Mouse (Mus musculus) limb, embryonic 15.5 days (tissue): ENCODE results near the gene C4b. TPM values are rescaled to one million over a fixed set of nuclear protein-coding genes. Genes with fewer than 3 reads are reported as not detected.
"Not testable (repeated sequence)": the region's sequence is repeated elsewhere in the genome, so short reads cannot be mapped to it uniquely, and the experiment has no call there.

Experiments
- ATAC-seq: fragments of 200-750 bp; cut with Nextera tagmentation; 2 replicates; pipeline ENCODE4 v1.8.0; 2017; ENCODE audit warnings: low read depth, moderate TSS enrichment; ENCODE audit not compliant: insufficient number of reproducible peaks, low FRiP score, low TSS enrichment
- H3K27ac ChIP-seq: fragments of 300-500 bp; sonication (generic); 2 replicates; pipeline ENCODE4 v1.5.1; 2015; ENCODE audit warnings: moderate library complexity, mild to moderate bottlenecking, inconsistent platforms
- H3K27me3 ChIP-seq: fragments of 300-500 bp; sonication (generic); 2 replicates; pipeline ENCODE4 v1.6.1; 2015; ENCODE audit warnings: inconsistent platforms
- H3K36me3 ChIP-seq: fragments of 300-500 bp; sonication (generic); 2 replicates; pipeline ENCODE4 v1.6.1; 2015; ENCODE audit warnings: inconsistent platforms
- H3K4me1 ChIP-seq: fragments of 300-500 bp; sonication (generic); 2 replicates; pipeline ENCODE4 v1.6.1; 2015; ENCODE audit warnings: inconsistent platforms
- H3K4me2 ChIP-seq: fragments of 300-500 bp; sonication (generic); 2 replicates; pipeline ENCODE4 v1.6.1; 2015; ENCODE audit warnings: mild to moderate bottlenecking, inconsistent platforms
- H3K4me3 ChIP-seq: fragments of 300-500 bp; sonication (generic); 2 replicates; pipeline ENCODE4 v1.5.1; 2015; ENCODE audit warnings: mild to moderate bottlenecking, inconsistent platforms
- H3K9ac ChIP-seq: fragments of 300-500 bp; sonication (generic); 2 replicates; pipeline ENCODE4 v1.6.1; 2015; ENCODE audit warnings: inconsistent platforms
- H3K9me3 ChIP-seq: fragments of 300-500 bp; sonication (generic); 2 replicates; pipeline ENCODE4 v1.6.1; 2016; ENCODE audit warnings: inconsistent platforms
- WGBS: fragments of 180-500 bp; shearing (Covaris S2); methylation state at CpG from one replicate; pipeline ENCODE4 v1.1.7; 2015; 5-methylcytosine and 5-hydroxymethylcytosine counted together
- polyA plus RNA-seq: library from polyadenylated mRNA; unstranded; fragments of >200 nt; fragmentation: Nextera tagmentation; extraction: Ambion mirVana; gene quantifications from 2 replicates; pipeline ENCODE4 v1.2.1, GENCODE M21; 2015

C4b gene
- polyA plus RNA-seq: 1.5 and 3.3 TPM in 2 replicates

DNA sequence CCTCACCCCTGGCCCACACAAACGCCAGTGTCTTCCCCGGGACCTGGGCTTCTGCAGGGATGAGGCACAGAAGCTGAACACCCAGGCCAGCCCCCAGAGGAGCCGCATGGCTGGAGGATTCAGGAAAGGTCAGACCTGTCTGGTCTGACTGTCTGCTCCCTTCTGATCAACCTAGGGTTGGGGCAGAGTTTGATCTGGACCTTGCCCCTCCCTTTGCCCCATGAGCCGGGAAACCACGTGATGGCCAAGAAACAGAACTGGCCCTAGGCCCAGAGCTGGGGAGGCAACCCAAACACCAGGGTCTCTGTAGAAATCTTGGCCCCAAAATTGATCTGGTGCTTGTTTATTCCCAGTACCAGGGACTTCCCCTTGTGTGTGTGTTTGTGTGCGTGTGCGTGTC lies at the start of gene C4b:
Gene C4b, minus strand, starts transcription at position 164 of the 400 bp plus-strand sequence.
- Histone ChIP-seq H3K9ac (no peak within 1 kb of the TSS), H3K27ac (no peak within 1 kb of the TSS), H3K27me3 (no peaks in the 10 kb centered on the region), H3K4me1 (no peaks in the 10 kb centered on the region), H3K36me3 (no peaks in the 10 kb centered on the region), H3K4me2 (no peak within 1 kb of the TSS), H3K9me3 (no peaks in the 10 kb centered on the region; the same call in 1 of the 2 replicates), H3K4me3 (no peak within 1 kb of the TSS)
- no peak for ATAC-seq
- 82% methylated on average over 7 of the region's 7 CpGs for WGBS

DNA sequence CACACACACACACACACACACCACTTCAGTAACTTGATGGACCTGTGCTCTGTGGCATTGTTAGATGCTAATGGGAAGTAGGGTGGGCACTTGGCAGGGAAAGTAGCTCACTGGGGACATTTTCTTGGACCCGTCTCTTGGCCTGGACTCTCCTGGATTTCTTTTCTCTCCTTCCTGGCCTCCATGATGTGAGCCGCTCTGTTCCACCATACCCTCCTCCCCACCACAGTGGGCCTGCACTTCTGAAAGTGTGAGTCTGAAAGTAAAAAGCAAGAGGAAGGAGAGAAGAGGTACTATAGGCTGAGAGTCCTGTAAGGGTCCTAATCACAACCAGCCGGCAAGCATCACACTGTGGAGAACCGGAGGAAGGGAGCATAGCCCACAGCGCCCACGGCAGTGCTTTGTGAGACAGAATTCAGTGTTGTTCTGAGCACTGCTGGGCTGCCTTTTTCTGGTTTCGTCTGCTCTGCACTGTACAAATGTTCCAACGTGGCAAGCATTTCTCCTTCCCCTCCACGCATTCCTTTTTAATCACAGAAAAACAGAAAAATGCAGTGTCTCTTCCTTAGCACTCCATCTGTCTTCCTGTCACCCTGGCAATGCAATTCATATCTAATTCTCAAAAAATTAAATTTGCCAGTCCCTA lies 34.1 kb upstream of the C4b start:
- H3K9me3 ChIP-seq: peaks cover 10% of the 10 kb centered on the region; the same call in 1 of the 2 replicates
- H3K9ac ChIP-seq: no peak overlapping the region
- no peak overlapping the region for H3K27ac ChIP-seq
- no peaks in the 10 kb centered on the region for H3K27me3 ChIP-seq
- no peaks in the 10 kb centered on the region for H3K36me3 ChIP-seq
- no peaks in the 10 kb centered on the region for H3K4me1 ChIP-seq
- no peak for ATAC-seq
- H3K4me3 ChIP-seq: no peak overlapping the region
- 63% methylated on average over 9 of the region's 9 CpGs for WGBS
- no peak overlapping the region for H3K4me2 ChIP-seq

DNA sequence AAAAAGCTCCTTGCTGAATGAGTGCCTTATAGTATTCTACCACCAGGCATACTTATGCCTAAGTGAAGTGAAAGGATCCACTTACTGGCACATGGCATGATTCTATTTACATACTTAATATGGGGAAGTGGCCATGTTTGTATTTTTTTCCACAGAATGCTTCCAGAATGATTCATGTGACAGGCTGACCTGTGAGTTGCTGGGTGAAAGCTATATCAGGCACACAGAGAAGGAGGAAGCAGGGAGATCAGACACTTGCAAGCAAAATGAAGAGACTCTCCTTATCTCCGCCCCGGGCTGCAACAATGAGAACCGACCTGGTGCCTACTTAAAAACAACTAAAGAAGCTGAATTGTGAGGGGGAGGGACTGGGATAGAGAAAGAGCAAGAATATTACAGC lies 17.8 kb upstream of the C4b start:
- ATAC-seq: no peak
- Histone ChIP-seq H3K27me3 (no peaks in the 10 kb centered on the region), H3K4me1 (no peaks in the 10 kb centered on the region), H3K27ac (no peak overlapping the region), H3K4me3 (no peak overlapping the region), H3K9me3 (no peaks in the 10 kb centered on the region), H3K36me3 (no peaks in the 10 kb centered on the region), H3K4me2 (no peak overlapping the region), H3K9ac (no peak overlapping the region)
- 81% methylated on average over 3 of the region's 3 CpGs for WGBS

DNA sequence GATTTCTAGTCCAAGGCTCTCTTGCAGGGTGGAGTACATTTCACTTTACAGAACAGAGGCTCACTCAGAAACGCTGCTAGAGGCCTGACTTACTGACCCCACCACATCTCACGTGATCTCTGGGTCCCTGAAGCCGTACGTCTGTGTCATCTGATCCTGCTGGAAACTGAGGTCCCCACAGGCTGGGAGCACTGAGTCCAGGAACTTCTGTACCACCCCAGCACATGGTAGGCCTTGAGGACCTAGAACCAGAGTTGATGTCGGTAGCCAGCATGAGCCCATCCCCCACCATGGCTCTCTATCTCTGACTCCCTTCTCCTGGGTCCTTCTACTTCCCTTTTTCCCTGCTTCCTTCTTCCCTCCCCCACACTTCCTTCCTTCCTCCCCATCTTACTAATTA lies 2.8 kb upstream of the C4b start:
- H3K4me3 ChIP-seq: no peak overlapping the region
- H3K36me3 ChIP-seq: no peaks in the 10 kb centered on the region
- H3K27ac ChIP-seq: no peak overlapping the region
- no peaks in the 10 kb centered on the region for H3K4me1 ChIP-seq
- no peak for ATAC-seq
- no peak overlapping the region for H3K4me2 ChIP-seq
- H3K27me3 ChIP-seq: no peaks in the 10 kb centered on the region
- H3K9ac ChIP-seq: no peak overlapping the region
- H3K9me3 ChIP-seq: no peaks in the 10 kb centered on the region; the same call in 1 of the 2 replicates
- 65% methylated on average over 5 of the region's 5 CpGs for WGBS

DNA sequence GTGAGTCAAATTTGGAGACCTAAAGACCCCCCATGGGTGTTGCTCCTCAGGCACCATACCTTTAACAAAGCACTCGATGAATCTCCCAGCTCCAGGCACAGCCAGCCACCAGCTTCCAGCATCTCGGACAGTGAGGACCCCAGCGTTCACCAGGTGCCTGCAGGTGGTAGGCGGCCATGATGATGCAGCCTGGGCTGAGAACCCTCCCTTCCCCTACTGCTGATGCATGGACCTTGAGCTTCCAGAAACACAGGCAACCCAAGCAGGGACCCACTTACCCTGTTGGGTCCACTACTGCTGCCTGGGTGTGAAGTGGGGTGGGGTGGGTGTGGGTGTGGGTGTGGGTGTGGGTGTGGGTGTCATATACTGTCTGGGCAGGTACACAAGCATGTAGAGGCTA lies 1.5 kb upstream of the C4b start:
- H3K4me1 ChIP-seq, H3K27ac ChIP-seq, H3K4me2 ChIP-seq, H3K9me3 ChIP-seq, H3K36me3 ChIP-seq, H3K9ac ChIP-seq, H3K27me3 ChIP-seq, ATAC-seq, H3K4me3 ChIP-seq: not testable (repeated sequence)
- WGBS: 90% methylated on average over 4 of the region's 4 CpGs

DNA sequence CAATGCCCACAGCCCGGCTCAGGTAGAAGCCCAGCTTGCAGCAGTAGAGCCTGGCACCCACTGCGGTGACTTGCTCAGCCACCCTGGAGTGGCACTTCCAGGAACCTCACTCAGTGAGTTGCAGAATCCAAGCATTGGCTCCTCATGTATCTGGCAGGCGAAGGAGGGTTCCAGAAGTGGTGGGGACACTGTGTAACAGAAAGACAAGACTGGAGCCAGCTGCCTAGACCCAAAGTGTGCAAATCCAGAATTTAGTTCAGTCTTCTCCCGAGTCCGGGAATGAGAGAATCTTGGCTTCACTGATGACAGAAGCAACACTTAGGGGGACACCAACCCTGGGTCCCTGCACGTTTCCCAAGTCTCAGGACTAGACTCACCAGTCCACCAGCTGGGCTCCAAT lies 929 bp upstream of the C4b start:
- H3K4me2 ChIP-seq, H3K4me3 ChIP-seq, H3K27ac ChIP-seq, H3K9me3 ChIP-seq, H3K36me3 ChIP-seq, H3K27me3 ChIP-seq, H3K4me1 ChIP-seq, H3K9ac ChIP-seq, ATAC-seq: not testable (repeated sequence)
- WGBS: 80% methylated on average over 6 of the region's 6 CpGs

DNA sequence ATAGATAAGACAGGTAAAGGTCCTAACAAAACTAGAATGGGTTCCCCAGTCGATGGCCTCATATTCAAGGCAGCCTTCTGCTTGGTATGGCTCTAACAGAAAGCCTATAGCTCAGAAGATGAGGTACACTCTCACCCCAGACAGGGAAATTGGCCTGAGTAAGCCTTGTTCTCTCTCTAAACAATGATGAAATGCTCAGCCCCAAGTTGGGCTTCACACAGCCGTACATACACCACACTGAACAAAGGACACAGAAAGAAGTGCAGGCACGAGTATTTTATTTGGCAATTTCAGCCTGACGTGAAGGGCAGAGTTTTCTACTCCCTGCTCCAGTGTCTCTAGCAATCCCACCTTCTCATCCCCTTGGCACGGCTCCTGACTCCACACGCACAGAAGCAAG lies 524 bp upstream of the C4b start:
- no peak for ATAC-seq
- 74% methylated on average over 6 of the region's 6 CpGs for WGBS
- Histone ChIP-seq H3K36me3 (no peaks in the 10 kb centered on the region), H3K27ac (no peak overlapping the region), H3K4me1 (no peaks in the 10 kb centered on the region), H3K9ac (no peak overlapping the region), H3K27me3 (no peaks in the 10 kb centered on the region), H3K9me3 (no peaks in the 10 kb centered on the region; the same call in 1 of the 2 replicates), H3K4me3 (no peak overlapping the region), H3K4me2 (no peak overlapping the region)

DNA sequence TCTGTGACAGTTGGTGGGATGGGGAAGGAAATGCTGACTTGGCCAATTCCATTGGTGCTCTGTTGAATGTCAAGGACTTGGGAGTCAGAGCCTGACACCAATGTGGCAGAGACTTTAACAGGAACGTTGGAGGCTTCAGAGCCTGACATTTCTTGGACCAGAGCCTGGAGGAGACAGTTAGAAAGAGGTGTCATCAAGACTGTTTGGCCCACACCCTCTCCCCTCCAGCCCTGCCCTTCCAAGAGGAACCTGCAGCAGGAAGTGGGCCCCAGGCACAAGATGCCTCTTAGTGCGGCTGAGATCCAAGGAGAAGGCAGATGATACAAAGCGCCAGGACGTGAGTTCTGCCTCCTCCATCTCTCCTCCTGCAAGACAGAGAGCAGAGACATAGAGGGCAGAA lies 3.4 kb downstream of the C4b start:
- no peaks in the 10 kb centered on the region for H3K27me3 ChIP-seq
- 75% methylated on average over 4 of the region's 4 CpGs for WGBS
- no peak overlapping the region for H3K4me2 ChIP-seq
- H3K4me1 ChIP-seq: no peaks in the 10 kb centered on the region
- ATAC-seq: no peak
- no peaks in the 10 kb centered on the region for H3K9me3 ChIP-seq
- H3K4me3 ChIP-seq: no peak overlapping the region
- H3K9ac ChIP-seq: no peak overlapping the region
- no peaks in the 10 kb centered on the region for H3K36me3 ChIP-seq
- no peak overlapping the region for H3K27ac ChIP-seq

DNA sequence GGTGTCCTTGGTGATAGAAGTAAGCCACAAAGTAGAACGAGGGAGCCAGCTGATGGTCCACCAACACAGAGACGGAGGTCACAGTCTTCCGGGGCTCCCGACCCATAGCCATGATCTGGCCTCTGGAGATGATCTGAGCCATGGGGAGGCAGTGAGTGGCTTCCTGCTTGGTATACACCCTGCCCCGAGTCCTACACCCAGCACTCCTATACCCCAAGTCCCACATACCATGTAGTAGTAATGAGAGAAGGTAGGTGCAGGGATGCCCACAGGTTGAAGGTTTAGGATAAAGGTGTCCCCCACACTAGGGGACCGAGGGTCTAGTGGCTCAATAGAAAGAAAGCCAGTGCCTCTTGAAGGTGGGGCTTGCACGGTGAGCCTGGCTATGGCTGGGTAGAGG lies 4.0 kb downstream of the C4b start:
- H3K27ac ChIP-seq, ATAC-seq, H3K4me2 ChIP-seq, H3K36me3 ChIP-seq, H3K9me3 ChIP-seq, H3K4me1 ChIP-seq, H3K4me3 ChIP-seq, H3K9ac ChIP-seq, H3K27me3 ChIP-seq: not testable (repeated sequence)
- 84% methylated on average over 7 of the region's 7 CpGs for WGBS

DNA sequence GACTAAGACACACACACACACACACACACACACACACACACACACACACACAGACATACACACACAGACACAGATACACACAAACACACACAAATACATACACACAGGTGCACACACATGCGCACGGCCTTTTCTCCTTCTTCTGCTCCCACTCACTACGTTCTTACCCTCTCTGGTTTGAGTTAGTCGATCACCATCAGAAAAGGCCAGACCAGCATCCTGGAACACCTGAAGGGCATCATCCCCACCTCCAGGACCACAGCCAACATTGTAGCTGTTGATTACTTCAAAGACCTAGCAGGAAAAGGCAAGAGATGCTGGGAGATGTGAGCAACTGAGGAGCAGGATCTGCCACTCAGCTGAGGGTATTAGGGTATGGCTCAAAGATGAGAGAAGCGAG lies 6.2 kb downstream of the C4b start:
- not testable (repeated sequence) for H3K4me2 ChIP-seq, H3K27me3 ChIP-seq, H3K4me1 ChIP-seq, H3K36me3 ChIP-seq, H3K4me3 ChIP-seq, H3K27ac ChIP-seq, ATAC-seq, H3K9ac ChIP-seq, H3K9me3 ChIP-seq
- 78% methylated on average over 5 of the region's 5 CpGs for WGBS

DNA sequence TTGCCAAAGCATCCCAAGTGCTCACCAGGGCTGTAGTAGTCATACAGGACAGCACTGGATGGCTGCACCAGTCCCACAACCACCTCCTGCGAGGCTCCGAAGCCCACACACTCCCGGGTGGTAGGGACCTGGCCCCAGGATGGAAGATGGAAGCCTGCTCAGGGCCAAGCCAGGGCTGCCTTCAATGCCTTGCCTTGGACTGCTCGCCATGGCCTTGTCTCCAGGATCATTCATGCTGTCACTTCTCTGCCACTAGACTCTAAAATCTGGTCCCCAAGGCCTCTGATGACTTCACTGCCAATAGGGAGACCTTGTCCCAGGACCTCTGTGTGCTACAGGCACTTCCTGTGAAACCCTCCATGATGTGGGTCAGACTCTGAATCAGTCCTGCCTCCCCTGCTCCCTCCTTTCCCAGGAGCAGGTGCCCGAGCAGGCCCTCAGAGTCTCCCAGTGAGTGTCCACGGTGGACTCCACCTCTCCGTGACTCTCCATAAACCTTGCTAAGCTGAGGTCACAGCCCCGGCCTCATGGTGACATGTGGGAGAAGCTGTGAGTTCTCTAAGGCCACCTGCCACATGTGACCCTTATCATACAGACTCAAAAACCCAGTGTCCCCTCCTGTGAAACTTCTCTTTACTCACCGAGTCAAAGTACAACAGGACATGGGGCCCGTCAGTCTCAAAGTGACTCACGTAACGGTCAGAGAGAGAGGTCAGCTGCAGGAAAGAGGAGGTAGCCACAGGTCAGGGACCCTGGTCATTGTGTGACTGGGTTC lies 13.7 kb downstream of the C4b start:
- ATAC-seq: not testable (repeated sequence)

DNA sequence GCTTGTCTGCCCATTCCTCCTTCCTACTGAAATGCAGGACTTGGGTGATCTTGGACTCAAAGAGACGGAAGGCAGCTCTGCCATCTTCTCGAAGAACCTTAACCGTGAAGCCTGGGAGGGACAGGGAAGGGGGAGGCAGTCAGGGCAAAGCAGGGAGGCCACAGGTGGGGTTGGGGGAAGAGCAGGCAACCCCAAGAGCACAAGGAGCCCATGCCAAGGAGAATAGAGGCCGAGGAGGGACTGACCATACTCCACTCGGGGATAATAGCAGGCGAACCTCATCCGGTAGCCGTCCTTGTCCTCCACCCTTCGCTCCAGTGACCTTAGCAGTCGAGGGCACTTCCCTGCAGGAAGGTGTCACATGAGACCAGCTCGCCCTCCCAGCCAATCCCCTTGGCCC lies 14.5 kb downstream of the C4b start:
- not testable (repeated sequence) for H3K4me3 ChIP-seq, ATAC-seq, H3K27ac ChIP-seq, H3K36me3 ChIP-seq, H3K27me3 ChIP-seq, H3K9me3 ChIP-seq, H3K9ac ChIP-seq, H3K4me2 ChIP-seq, H3K4me1 ChIP-seq
- 73% methylated on average over 11 of the region's 11 CpGs for WGBS

More for the DNA sequence above, 13.7 kb downstream of the C4b start:
- WGBS: 83% methylated on average over 12 of the region's 12 CpGs
- not testable (repeated sequence) for H3K4me3 ChIP-seq, H3K9ac ChIP-seq, H3K4me1 ChIP-seq, H3K27ac ChIP-seq, H3K36me3 ChIP-seq, H3K27me3 ChIP-seq, H3K4me2 ChIP-seq, H3K9me3 ChIP-seq
